Mouse (Mus musculus) urinary bladder, postnatal 4 days (tissue): Measurements from ENCODE around the gene Btg2.
A peak's percentile ranks its signal among the peaks of the same experiment; 100 is the strongest.

ENCODE experiments used
- DNase-seq, 2 experiments: peaks; one replicate each; pipeline ENCODE4 v3.0.0; 2021 to 2022; ENCODE audit warnings: low spot score in 2 of 2

The Btg2 gene

GRCm38 (mm10) chr1:134059739-134060695, 18.9 kb downstream of the Btg2 start:
- no peak for DNase-seq

- no peak for DNase-seq
Observed at GRCm38 (mm10) chr1:134058870-134059269, 20.1 kb downstream of the Btg2 start.

GRCm38 (mm10) chr1:134057736-134058135, 21.2 kb downstream of the Btg2 start:
- DNase-seq = no peak

- no peak for DNase-seq
Observed at GRCm38 (mm10) chr1:134056285-134056684, 22.6 kb downstream of the Btg2 start.

GRCm38 (mm10) chr1:134055666-134056245, 23.2 kb downstream of the Btg2 start:
- DNase-seq = no peak

GRCm38 (mm10) chr1:134055058-134055457, 23.9 kb downstream of the Btg2 start:
- DNase-seq = no peak

- peak; percentile 74 to 86 for DNase-seq
Observed at GRCm38 (mm10) chr1:134053207-134053606, 25.7 kb downstream of the Btg2 start.

- no peak for DNase-seq
Observed at GRCm38 (mm10) chr1:134049542-134049941, 29.4 kb downstream of the Btg2 start.

- DNase-seq = peak in 1 of 2 experiments; percentile 68
Observed at GRCm38 (mm10) chr1:134048759-134049158, 30.2 kb downstream of the Btg2 start.

- DNase-seq = no peak
Observed at GRCm38 (mm10) chr1:134047431-134047830, 31.5 kb downstream of the Btg2 start.

GRCm38 (mm10) chr1:134046387-134046786, 32.5 kb downstream of the Btg2 start:
- no peak for DNase-seq

GRCm38 (mm10) chr1:134045971-134046370, 32.9 kb downstream of the Btg2 start:
- peak; percentile 78 to 85 for DNase-seq

GRCm38 (mm10) chr1:134044805-134045204, 34.1 kb downstream of the Btg2 start:
- DNase-seq = no peak

GRCm38 (mm10) chr1:134042341-134042740, 36.6 kb downstream of the Btg2 start:
- no peak for DNase-seq

- no peak for DNase-seq
Observed at GRCm38 (mm10) chr1:134041900-134042299, 37.0 kb downstream of the Btg2 start.

- DNase-seq = no peak
Observed at GRCm38 (mm10) chr1:134039361-134039760, 39.6 kb downstream of the Btg2 start.

- DNase-seq = no peak
Observed at GRCm38 (mm10) chr1:134038336-134038735, 40.6 kb downstream of the Btg2 start.

- DNase-seq = peak in 1 of 2 experiments; percentile 33
Observed at GRCm38 (mm10) chr1:134037172-134037571, 41.7 kb downstream of the Btg2 start, which contains the start of gene Fmod. TSS of gene Fmod (plus strand) at chr1:134037254.

- DNase-seq = no peak
Observed at GRCm38 (mm10) chr1:134036492-134036891, 42.4 kb downstream of the Btg2 start.

- DNase-seq = peak in 1 of 2 experiments; percentile 68
Observed at GRCm38 (mm10) chr1:134028161-134028846, 50.6 kb downstream of the Btg2 start.

- DNase-seq = no peak
Observed at GRCm38 (mm10) chr1:134026741-134027140, 52.2 kb downstream of the Btg2 start.

GRCm38 (mm10) chr1:134025975-134026374, 52.9 kb downstream of the Btg2 start:
- DNase-seq = no peak
